Mouse (Mus musculus) lung, adult 2 months (tissue): ENCODE measurements around the gene Flnb. TPM values are rescaled to one million over a fixed set of nuclear protein-coding genes. Genes with fewer than 3 reads are reported as not detected.

Source experiments
- DNase-seq: peaks from one replicate; pipeline ENCODE4 v3.0.0; 2022
- H3K4me1 ChIP-seq: fragments of 200-500 bp; 2 replicates; pipeline ENCODE4 v1.6.1; 2011; ENCODE audit warnings: low read length; ENCODE audit not compliant: control insufficient read depth, insufficient read depth
- H3K4me3 ChIP-seq: fragments of 200-500 bp; replicated peaks from 2 replicates; pipeline ENCODE3; 2011; ENCODE audit warnings: low read depth, mild to moderate bottlenecking, control low read depth, low read length; ENCODE audit errors: extremely low read depth
- CTCF ChIP-seq: fragments of 200-500 bp; IDR thresholded peaks from 2 replicates; pipeline ENCODE4 v1.5.1; 2011; ENCODE audit warnings: mild to moderate bottlenecking, low read length, control low read depth; ENCODE audit not compliant: insufficient read depth
- POLR2A ChIP-seq: fragments of 200-500 bp; IDR thresholded peaks from 2 replicates; pipeline ENCODE4 v1.6.1; 2011; ENCODE audit warnings: low read depth, mild to moderate bottlenecking, control low read depth, low read length, borderline replicate concordance; ENCODE audit errors: extremely low read depth
- WGBS: fragments of 180-500 bp; shearing (Covaris S2); methylation state at CpG from one replicate; pipeline ENCODE4 v1.1.7; 2018; 5-methylcytosine and 5-hydroxymethylcytosine counted together
- polyA plus RNA-seq: library from polyadenylated mRNA; depleted of rRNA; stranded (reverse); fragments of >200 nt; gene quantifications from 2 replicates; pipeline ENCODE4 v1.2.3, GENCODE M21; 2012

Flnb gene
- polyA plus RNA-seq, 1 experiment = 26.4 TPM

- TF ChIP-seq CTCF = no peak
- no peak for TF ChIP-seq POLR2A
- 54% methylated on average over 5 of the region's 5 CpGs for WGBS
- DNase-seq = no peak
- H3K4me3 ChIP-seq = no peak overlapping the region
- H3K4me1 ChIP-seq = peaks cover 11% of the 10 kb centered on the region
These were observed 30.0 kb downstream of the Flnb start for GRCm38 (mm10) chr14:7847746-7848232.

GRCm38 (mm10) chr14:7850913-7851312 lies 33.2 kb downstream of the Flnb start:
- TF ChIP-seq CTCF = no peak
- TF ChIP-seq POLR2A = no peak
- H3K4me3 ChIP-seq = no peak overlapping the region
- no peak for DNase-seq
- WGBS = 47% methylated on average over 3 of the region's 3 CpGs
- peaks cover 19% of the 10 kb centered on the region for H3K4me1 ChIP-seq

GRCm38 (mm10) chr14:7851543-7852065 lies 33.8 kb downstream of the Flnb start:
- WGBS = 25% methylated on average over 5 of the region's 5 CpGs
- no peak overlapping the region for H3K4me3 ChIP-seq
- no peak for TF ChIP-seq CTCF
- no peak for TF ChIP-seq POLR2A
- peaks cover 19% of the 10 kb centered on the region for H3K4me1 ChIP-seq
- DNase-seq = peak; percentile 62

DNA sequence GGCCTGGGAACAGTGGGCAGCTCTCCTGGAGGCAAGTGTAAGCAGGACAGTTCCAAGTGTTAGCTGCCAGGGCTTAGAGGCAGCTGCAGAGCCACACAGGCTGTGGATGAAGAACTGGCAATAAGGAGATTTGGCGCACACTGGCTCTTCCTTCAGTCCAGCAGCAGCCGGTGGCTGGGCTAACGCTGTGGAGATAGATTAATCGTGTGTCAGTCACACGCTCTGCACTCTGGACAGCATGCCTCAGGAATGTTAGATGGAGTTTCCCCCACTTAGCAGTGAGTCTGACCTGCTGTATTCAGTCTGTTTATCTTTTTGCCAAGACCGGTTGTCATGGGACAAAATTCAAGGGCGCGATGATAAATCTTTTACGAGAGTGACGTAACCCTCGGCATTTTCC lies 35.9 kb downstream of the Flnb start:
- TF ChIP-seq POLR2A = no peak
- no peak for TF ChIP-seq CTCF
- 22% methylated on average over 11 of the region's 11 CpGs for WGBS
- Histone ChIP-seq H3K4me1 (peaks cover 19% of the 10 kb centered on the region), H3K4me3 (no peak overlapping the region)
- DNase-seq = no peak

DNA sequence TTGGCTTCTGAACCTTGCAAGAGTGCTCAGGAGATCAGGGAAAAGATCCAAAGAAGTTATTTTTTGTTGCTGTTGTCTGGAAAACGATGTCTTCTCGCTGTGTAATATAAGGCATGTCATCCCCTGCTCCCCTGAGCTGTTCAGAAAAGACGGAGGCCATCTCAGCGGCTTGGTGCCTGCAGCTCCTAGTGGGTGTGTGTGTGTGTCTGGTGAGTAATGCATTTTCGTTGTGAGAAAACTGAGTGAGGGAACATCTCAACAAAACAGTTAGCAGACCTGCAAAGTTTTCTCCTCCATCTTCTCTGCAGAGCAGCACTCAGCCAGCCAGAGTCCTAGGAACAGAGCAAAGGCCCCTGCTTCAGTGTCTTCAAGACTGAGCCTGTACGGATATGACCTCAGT lies 36.6 kb downstream of the Flnb start:
- no peak overlapping the region for H3K4me3 ChIP-seq
- H3K4me1 ChIP-seq = peaks cover 19% of the 10 kb centered on the region
- DNase-seq = no peak
- no peak for TF ChIP-seq CTCF
- TF ChIP-seq POLR2A = no peak
- WGBS = 78% methylated on average over 6 of the region's 6 CpGs

GRCm38 (mm10) chr14:7855101-7855500 lies 37.3 kb downstream of the Flnb start:
- whole genome bisulfite sequencing = 55% methylated on average over 6 of the region's 6 CpGs
- Histone ChIP-seq H3K4me3 (no peak overlapping the region), H3K4me1 (peaks cover 19% of the 10 kb centered on the region)
- no peak for DNase-seq
- TF ChIP-seq CTCF = no peak
- TF ChIP-seq POLR2A = no peak

- Histone ChIP-seq H3K4me1 (peaks cover 19% of the 10 kb centered on the region), H3K4me3 (no peak overlapping the region)
- DNase-seq = no peak
- WGBS = 86% methylated on average over 5 of the region's 5 CpGs
- TF ChIP-seq POLR2A (no peak), CTCF (no peak)
These were observed 37.7 kb downstream of the Flnb start for GRCm38 (mm10) chr14:7855501-7855900.

DNA sequence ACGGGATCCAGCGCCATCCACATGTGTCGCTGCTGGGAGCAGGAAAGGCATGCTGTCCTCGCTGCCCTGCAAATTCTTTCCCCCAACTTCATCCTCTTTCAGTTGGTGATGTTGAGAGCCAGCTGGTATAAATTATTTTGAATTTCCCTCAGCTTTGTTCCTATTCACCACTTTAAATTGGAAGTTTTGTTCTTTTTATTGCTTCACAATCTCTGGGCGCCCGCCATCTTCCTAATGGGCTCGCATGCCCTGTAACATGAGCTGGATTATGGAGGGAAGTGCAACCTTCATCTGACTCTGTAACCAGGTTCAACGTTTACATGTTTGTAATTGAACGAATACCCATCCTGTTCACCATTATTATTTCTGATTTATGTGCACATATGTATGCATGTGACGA lies 38.6 kb downstream of the Flnb start:
- TF ChIP-seq CTCF (no peak), POLR2A (no peak)
- no peak for DNase-seq
- 92% methylated on average over 10 of the region's 10 CpGs for WGBS
- peaks cover 15% of the 10 kb centered on the region for H3K4me1 ChIP-seq
- H3K4me3 ChIP-seq = no peak overlapping the region

- Histone ChIP-seq H3K4me3 (no peak overlapping the region), H3K4me1 (peaks cover 10% of the 10 kb centered on the region)
- no peak for DNase-seq
- WGBS = 96% methylated on average over 3 of the region's 3 CpGs
- TF ChIP-seq POLR2A = no peak
- TF ChIP-seq CTCF = no peak
These were observed 40.1 kb downstream of the Flnb start for GRCm38 (mm10) chr14:7857835-7858234.

GRCm38 (mm10) chr14:7858430-7858829 lies 40.7 kb downstream of the Flnb start:
- no peak for DNase-seq
- TF ChIP-seq CTCF = no peak
- TF ChIP-seq POLR2A = no peak
- WGBS = 46% methylated on average over 4 of the region's 4 CpGs
- Histone ChIP-seq H3K4me3 (no peak overlapping the region), H3K4me1 (peaks cover 10% of the 10 kb centered on the region)
